Mouse (Mus musculus): ENCODE data around the gene Rspo1.

GRCm38 (mm10) chr4:124962576-124962975 lies 23.7 kb upstream of the Rspo1 start:
- no peak for TF ChIP-seq CTCF (conservative IDR thresholded peaks at IDR 0.05 in 1 of 2, IDR thresholded peaks at IDR 0.05 in 1 of 2; ENCODE audit: low read depth in 2 of 2, low read length in 2 of 2)
- no peak for TF ChIP-seq NELFE (IDR thresholded peaks at IDR 0.05; ENCODE audit: low read depth, low read length)
- no peak for TF ChIP-seq JUND (conservative IDR thresholded peaks at IDR 0.05; ENCODE audit: low read depth, low read length)
- TF ChIP-seq RCOR1 (conservative IDR thresholded peaks at IDR 0.05; ENCODE audit: low read depth, low read length) = no peak
- TF ChIP-seq MYC (IDR thresholded peaks at IDR 0.05; ENCODE audit: low read depth, low read length) = no peak
- no peak for TF ChIP-seq E2F4 (IDR thresholded peaks at IDR 0.05; ENCODE audit: insufficient replicate concordance, low read depth, low read length)
- TF ChIP-seq POLR2A (IDR thresholded peaks at IDR 0.05; ENCODE audit: low read depth, low read length) = no peak
- no peak for TF ChIP-seq HCFC1 (IDR thresholded peaks at IDR 0.05; ENCODE audit: low read depth, low read length)
- no peak for TF ChIP-seq MXI1 (IDR thresholded peaks at IDR 0.05; ENCODE audit: low read depth, low read length)
- TF ChIP-seq EP300 (IDR thresholded peaks at IDR 0.05; ENCODE audit: low read length) = no peak
- no peak for TF ChIP-seq ZMIZ1 (IDR thresholded peaks at IDR 0.05; ENCODE audit: low read depth, low read length)
- no peak for TF ChIP-seq SIN3A (IDR thresholded peaks at IDR 0.05; ENCODE audit: low read length)

All from CH12.LX (cell line).